Mouse (Mus musculus) liver (tissue): ENCODE data around the gene Spag8.
A peak's percentile ranks its signal among the peaks of the same experiment; 100 is the strongest.

ENCODE experiments used
- DNase-seq: peaks from one replicate; pipeline ENCODE4 v3.0.0-alpha.2; 2020; ENCODE audit warnings: mixed read lengths

Gene Spag8

GRCm38 (mm10) chr4:43653161-43654015 lies at the start of gene Spag8:
Gene Spag8, minus strand, starts transcription at chr4:43653594.
- DNase-seq: peak; percentile 68

GRCm38 (mm10) chr4:43700707-43701106 lies 47.3 kb upstream of the Spag8 start, which contains the start of gene Olfr70:
Gene Olfr70, minus strand, starts transcription at chr4:43700807.
- no peak for DNase-seq

GRCm38 (mm10) chr4:43696561-43696960 lies 43.2 kb upstream of the Spag8 start:
- DNase-seq: no peak

DNA sequence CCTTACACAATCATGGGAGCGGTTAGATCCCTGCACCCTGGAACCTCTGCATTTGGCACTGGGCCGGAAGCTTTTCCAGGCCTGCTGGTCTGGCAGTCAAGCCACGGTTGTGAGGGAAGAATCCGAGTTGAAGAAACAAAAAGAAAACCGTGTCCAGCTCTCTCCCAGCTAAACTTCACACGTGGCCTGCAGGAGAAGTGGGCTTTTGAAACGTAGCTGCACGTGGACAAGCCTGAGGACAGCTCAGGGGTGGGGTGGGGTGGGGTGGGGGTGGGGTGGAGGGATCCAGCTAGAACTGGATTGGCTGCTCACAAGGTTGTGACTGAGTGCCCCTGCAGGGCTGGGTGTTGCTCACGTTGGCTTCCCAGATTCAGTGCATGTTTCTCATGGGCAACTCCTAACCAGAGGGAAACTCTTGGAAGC lies 41.9 kb upstream of the Spag8 start:
- DNase-seq: peak; percentile 36

- DNase-seq: no peak
Observed at GRCm38 (mm10) chr4:43694439-43695248, 41.2 kb upstream of the Spag8 start.

- peak; percentile 20 for DNase-seq
Observed at GRCm38 (mm10) chr4:43693806-43694241, 40.4 kb upstream of the Spag8 start.

DNA sequence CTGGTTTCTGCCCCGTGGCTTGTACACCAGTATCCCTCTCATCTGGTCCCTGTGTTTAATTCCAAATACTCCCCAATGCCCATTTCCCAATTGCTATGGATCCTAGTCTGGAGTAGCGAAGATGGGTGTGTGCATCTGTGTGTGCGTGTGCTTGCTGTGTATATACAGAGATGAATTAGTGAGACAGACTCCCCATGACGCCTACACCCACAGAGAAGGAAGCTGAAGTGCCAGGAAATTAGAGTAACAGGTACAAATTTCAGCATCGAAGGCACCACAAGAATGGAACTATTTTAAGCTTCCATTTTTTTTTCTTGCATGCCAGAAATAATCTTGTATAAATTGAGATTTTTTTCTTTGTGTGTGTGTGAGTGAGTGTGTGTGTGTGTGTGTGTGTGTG lies 37.6 kb upstream of the Spag8 start:
- DNase-seq: no peak

GRCm38 (mm10) chr4:43690021-43690420 lies 36.6 kb upstream of the Spag8 start:
- DNase-seq: no peak

- DNase-seq: no peak
Observed at GRCm38 (mm10) chr4:43679416-43680043, 26.1 kb upstream of the Spag8 start.

- DNase-seq: no peak
Observed at GRCm38 (mm10) chr4:43678541-43678940, 25.1 kb upstream of the Spag8 start.

- no peak for DNase-seq
Observed at GRCm38 (mm10) chr4:43675608-43676007, 22.2 kb upstream of the Spag8 start.

DNA sequence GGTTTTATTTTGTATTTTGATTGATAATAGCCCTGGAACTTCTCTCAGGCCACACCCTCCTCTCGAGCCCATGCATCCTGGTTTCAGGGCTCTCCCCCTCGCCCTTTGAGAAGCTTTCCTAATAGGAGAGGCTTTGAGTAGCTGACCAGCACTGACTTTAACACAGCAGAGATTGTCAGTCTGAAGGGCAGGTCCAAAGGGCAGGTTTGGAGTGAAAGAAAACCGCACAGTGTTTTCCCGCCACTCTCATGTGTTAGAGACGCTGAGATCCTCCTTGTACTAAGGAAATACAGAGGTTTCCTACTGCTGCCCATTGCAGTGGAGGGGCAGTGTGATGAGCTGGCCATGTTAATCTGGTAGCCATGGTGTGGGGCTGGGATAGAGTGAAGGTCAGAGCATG lies 21.6 kb upstream of the Spag8 start:
- no peak for DNase-seq

DNA sequence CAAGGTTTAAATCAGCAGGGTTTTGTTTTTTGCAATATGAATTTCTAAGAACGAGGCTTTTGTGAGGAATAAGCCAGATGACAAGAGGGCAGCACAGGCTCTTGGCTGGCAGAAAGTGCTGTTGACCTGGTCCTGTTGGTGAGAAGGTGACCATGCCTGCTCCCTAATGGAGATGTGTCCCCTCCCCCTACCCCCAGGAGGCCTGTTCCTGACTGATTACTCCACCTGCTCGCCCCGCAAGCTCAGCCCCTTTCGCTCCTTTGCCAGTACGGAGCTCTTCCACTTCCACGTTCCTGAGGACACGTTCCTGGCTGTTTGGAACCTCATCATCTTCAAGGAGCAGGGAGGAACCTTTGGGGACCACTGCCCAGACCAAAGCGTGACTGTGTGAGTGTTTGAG lies 20.3 kb upstream of the Spag8 start:
- no peak for DNase-seq

- peak; percentile 88 for DNase-seq
Observed at GRCm38 (mm10) chr4:43672070-43672469, 18.7 kb upstream of the Spag8 start.

- no peak for DNase-seq
Observed at GRCm38 (mm10) chr4:43669428-43669794, 16.0 kb upstream of the Spag8 start.

GRCm38 (mm10) chr4:43668782-43669427 lies 15.5 kb upstream of the Spag8 start, which contains the start of the genes Tmem8b and Fam221b:
Gene Tmem8b, plus strand, starts transcription at chr4:43668971.
Gene Fam221b, minus strand, starts transcription at chr4:43669145.
- DNase-seq: peak; percentile 91

- no peak for DNase-seq
Observed at GRCm38 (mm10) chr4:43666412-43666811, 13.0 kb upstream of the Spag8 start.

DNA sequence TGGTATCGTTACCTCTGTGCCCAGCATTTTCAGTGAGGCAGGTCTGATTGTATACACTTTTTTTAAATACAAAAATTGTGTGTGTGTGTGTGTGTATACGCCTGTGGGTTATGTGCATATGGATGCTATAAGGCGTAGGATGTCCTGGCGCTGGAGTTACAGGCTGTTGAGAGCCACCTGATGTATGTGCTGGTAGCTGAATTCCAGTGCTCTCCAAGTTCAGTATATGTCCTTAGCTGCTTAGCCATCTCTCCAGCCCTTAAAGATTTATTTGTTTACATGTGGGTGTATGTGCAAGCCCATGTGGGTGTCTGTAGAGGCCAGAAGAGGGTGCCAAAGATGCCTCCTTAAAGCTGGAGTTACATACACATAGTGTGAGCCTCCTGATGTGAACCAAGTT lies 3.8 kb upstream of the Spag8 start:
- DNase-seq: no peak

DNA sequence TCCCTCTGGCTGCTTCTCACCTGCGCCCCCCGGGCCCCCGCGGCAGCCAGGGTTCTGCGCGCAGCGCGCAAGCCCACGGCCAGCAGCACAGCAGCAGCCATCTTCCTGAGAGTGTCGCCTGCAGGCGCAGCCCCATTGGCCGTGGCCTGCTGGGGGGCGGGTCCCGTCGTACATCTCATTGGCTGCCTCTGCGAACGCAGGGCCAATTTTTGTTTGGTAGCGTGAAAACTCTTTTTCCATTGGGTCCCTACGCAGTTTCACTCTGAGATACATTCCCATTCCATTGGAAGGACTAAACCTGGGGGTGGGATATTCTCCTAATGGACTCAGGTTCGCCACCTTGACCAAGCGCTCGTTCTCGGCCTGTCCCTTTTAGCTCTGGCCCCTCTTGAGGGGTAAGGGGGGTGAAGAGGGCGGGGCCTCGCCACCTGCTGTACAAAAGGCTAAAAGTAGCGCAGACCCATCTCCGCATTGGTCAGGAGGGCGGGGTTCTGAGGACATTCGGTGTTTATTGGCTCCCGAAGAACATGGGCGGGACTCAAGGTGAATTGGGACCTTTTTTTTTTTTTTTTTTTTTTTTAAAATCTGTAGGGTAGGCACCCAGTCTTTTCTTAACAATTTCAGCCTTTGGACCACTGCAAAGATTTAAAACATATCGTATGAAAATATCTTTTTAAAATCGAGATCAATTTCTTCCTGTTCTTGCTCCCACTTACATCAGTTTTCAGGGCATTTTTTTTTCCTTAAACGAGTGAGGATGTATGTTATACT lies 3.1 kb upstream of the Spag8 start, which contains the start of gene Hint2:
Gene Hint2 (minus strand): TSS at position 128 of the 771 bp plus-strand sequence.
- peak; percentile 94 for DNase-seq

DNA sequence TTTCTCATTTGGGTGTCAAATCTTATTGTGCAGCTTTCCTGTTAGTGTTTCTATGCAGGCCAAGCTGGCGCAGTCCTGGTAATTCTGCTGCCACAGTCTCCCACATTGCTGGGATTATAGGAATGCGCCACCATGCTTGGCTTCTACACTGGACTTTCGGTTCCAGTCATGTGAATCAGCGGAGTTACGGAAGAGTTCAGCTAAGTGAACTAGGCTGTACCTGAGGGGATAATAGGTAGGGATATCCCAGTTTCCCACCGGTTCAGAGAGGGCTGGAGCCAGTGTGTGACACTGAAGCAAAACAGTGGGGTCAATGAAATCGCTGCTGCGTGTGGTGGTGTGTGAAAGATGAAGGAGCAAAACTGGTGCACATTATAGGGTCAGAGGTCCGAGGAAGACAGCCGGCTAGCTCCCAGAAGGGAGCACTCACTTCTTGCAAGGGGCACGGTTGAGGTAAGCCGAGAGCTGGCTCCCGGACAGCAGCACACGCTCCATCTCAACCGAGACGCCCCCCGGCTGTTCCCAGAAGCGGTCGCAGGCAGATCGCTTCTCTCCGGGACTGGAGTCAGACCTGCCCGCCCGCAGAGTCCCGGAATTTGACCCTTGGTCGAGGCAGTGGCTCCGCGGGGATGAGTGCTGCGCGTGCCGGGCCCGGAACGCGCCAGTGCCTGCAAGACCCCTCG lies 2.4 kb upstream of the Spag8 start:
- DNase-seq: no peak

GRCm38 (mm10) chr4:43652726-43653125 lies 668 bp downstream of the Spag8 start:
- no peak for DNase-seq
